Mouse (Mus musculus): ENCODE data around the gene Mroh9. TPM values are rescaled to one million over a fixed set of nuclear protein-coding genes. Genes with fewer than 3 reads are reported as not detected.

The Mroh9 gene
- polyA plus RNA-seq, 1 experiment from 2014 or later: not detected

DNA sequence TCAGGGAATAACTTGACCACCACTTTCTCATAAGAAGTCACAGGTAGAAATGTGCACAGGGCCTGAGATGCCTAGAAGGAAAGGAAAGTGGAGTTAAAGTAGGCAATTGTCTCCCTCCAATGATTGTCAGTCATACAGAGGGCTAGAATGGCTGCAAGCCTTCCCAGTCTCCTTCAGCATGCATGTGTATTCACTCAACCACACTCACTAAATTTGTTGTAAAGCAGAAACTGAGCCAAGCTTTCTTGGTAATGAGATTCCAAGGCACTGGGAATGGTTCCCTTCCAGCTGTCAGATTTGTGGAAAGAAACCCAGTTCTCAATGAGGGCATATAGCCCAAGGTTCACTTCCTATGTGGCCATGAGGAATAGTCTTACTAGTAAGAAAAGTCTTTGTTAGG, 29.8 kb downstream of the Mroh9 start:
- DNase-seq (ENCODE audit: low spot score): no peak

DNA sequence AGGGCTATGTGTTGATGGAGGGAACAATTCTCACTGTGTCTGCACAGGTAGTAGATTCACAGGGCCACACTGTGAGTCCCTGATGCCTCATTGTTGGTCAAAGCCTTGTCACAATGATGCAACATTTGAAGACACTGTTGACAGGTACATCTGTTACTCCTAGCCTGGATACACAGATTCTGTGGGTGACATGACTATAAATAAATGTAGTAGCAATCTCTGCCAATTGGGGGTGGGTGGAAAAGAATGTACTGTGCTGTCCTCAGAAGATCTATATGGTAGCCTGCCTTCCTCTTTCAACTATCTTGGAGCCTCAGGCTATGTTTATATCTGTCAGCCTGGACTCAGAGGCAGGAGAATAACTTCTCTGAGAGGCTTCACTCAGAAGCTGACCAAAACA, 62.4 kb downstream of the Mroh9 start:
- no peaks in the 10 kb centered on the region for H3K36me3 ChIP-seq
- H3K9me3 ChIP-seq (replicated peaks): no peaks in the 10 kb centered on the region
- no peaks in the 10 kb centered on the region for H3K4me1 ChIP-seq
- no peaks in the 10 kb centered on the region for H3K27me3 ChIP-seq (ENCODE audit: low read depth, poor library complexity, severe bottlenecking)
- no peak overlapping the region for H3K27ac ChIP-seq
- no peak for DNase-seq (ENCODE audit: low spot score)
- H3K4me3 ChIP-seq: no peak overlapping the region

More for the DNA sequence above, 29.8 kb downstream of the Mroh9 start:
- H3K4me1 ChIP-seq: peaks cover 5% of the 10 kb centered on the region; the same call in 1 of the 2 replicates
- H3K27ac ChIP-seq: no peak overlapping the region
- H3K27me3 ChIP-seq (ENCODE audit: low read depth, poor library complexity, severe bottlenecking): no peaks in the 10 kb centered on the region
- H3K9me3 ChIP-seq (replicated peaks): no peaks in the 10 kb centered on the region
- H3K36me3 ChIP-seq: no peaks in the 10 kb centered on the region
- H3K4me3 ChIP-seq: no peak overlapping the region

DNA sequence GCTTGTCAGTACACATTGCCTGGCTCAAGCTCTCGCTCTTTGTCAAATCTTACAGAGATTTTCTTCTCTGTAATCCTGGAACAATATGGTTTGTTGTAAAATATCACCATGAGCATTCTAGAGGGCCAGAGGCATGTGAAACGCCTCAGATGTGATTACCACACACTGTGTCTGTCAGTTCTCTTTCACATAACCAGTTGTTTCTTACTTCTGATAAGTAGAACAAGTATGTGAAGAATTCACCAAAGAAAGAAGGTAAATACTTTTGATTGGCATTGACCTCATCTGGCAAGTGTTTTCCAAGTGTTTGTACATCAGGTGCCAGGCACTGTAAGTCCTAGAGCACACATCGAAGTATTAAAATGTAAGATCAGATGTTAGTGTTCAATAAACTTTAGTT, 76.2 kb downstream of the Mroh9 start:
- Histone ChIP-seq H3K9me3 (replicated peaks) (no peaks in the 10 kb centered on the region), H3K27me3 (ENCODE audit: low read depth, poor library complexity, severe bottlenecking) (no peaks in the 10 kb centered on the region), H3K36me3 (no peaks in the 10 kb centered on the region), H3K4me1 (no peaks in the 10 kb centered on the region), H3K4me3 (no peak overlapping the region), H3K27ac (no peak overlapping the region)
- no peak for DNase-seq (ENCODE audit: low spot score)
- WGBS: 81% methylated on average over 3 of the region's 3 CpGs

DNA sequence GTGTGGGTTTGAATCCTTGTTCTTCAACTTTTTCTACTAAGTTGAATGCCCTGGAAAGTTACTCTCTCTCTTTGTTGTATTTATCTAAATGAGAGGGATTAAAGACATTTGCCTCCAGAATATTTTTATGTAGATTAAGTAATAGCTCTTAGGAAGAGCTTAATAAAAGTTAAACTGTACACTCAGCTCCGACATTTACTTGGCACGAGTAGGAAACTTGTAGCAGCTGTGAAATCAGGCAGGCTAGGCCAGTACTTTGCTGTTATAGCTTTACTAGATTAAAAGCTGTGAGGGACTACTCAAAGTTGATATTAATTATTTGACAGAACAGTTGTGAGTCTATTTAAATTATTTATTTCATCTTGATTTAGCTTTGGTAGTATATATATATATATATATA, 82.0 kb downstream of the Mroh9 start:
- DNase-seq (ENCODE audit: low spot score): no peak
- WGBS: 93% methylated on average over 2 of the region's 2 CpGs

DNA sequence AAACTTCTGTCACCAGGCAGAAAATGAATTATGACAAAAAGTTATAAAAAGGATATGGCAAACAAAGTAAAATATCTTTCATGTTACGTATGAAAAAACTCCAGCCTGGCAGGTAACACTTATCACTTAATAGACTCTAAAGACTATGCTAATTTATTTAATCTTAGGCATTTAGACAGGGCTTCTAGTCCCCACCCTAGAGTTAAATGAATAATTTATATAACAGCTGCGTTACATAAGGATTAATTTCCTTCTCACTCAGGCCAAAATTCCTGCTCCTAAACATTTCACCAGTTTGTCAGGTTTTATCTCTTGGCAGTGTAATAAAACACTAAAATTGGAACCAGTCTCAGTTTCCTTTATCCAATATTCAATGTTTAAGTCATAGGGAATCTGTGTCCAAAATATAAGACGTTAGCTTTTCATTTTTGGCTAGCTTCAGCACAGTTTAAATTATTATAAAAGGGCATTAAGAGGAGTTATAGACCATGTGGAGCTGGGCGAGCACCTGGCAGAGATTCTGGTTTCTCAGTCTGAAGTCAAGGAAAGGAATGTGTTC, 84.1 kb downstream of the Mroh9 start:
- Histone ChIP-seq H3K36me3 (no peaks in the 10 kb centered on the region), H3K4me3 (no peak overlapping the region), H3K27me3 (ENCODE audit: low read depth, poor library complexity, severe bottlenecking) (no peaks in the 10 kb centered on the region), H3K27ac (no peak overlapping the region), H3K4me1 (no peaks in the 10 kb centered on the region), H3K9me3 (replicated peaks) (no peaks in the 10 kb centered on the region)
- no peak for DNase-seq (ENCODE audit: low spot score)
- WGBS: 82% methylated on average over 4 of the region's 4 CpGs

More for the DNA sequence above, 82.0 kb downstream of the Mroh9 start:
- Histone ChIP-seq H3K4me3 (no peak overlapping the region), H3K4me1 (no peaks in the 10 kb centered on the region), H3K9me3 (replicated peaks) (no peaks in the 10 kb centered on the region), H3K27me3 (ENCODE audit: low read depth, poor library complexity, severe bottlenecking) (no peaks in the 10 kb centered on the region), H3K27ac (no peak overlapping the region), H3K36me3 (no peaks in the 10 kb centered on the region)

DNA sequence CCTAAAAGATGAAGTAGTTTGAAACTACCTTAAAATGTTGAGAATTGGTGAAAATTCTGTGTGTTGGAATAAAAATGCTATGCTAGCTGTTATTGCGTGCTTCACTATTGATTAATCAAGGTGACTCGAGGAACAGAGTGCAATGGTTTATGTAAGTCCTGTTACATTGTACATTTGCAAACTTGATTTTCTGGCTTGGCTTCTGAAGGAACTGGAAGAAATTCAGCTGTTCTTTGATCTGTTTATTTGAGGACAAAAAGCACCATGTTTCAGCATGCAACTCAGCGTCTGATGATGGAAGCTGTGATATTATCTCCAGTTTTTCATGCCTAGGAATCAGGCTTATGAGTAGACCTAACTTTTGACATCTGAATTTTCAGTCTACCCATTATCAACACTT, 97.9 kb downstream of the Mroh9 start:
- DNase-seq (ENCODE audit: low spot score): no peak
- Histone ChIP-seq H3K36me3 (no peaks in the 10 kb centered on the region), H3K27me3 (ENCODE audit: low read depth, poor library complexity, severe bottlenecking) (no peaks in the 10 kb centered on the region), H3K9me3 (replicated peaks) (no peaks in the 10 kb centered on the region), H3K4me3 (no peak overlapping the region), H3K27ac (no peak overlapping the region), H3K4me1 (no peaks in the 10 kb centered on the region)
- 94% methylated on average over 3 of the region's 3 CpGs for WGBS

DNA sequence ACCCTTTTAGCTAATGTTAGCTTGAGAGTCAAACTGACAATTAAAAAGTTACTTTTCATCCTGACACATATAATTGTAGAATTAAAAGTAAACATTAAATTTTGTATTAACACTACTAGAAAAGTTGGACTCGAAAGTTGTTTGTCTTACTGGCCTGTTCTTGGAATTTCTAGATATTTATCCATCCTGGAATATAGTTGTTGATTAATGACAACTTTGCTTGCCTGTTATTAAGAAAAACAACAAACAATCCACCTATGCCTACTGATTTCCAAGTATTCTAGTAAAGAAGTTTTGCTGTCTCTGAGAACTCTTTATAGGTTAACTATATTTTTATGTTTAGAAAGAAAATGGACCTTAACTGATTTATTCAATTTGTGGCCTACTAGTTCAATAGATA, 98.7 kb downstream of the Mroh9 start:
- no peaks in the 10 kb centered on the region for H3K9me3 ChIP-seq (replicated peaks)
- H3K36me3 ChIP-seq: no peaks in the 10 kb centered on the region
- H3K27ac ChIP-seq: no peak overlapping the region
- H3K27me3 ChIP-seq (ENCODE audit: low read depth, poor library complexity, severe bottlenecking): no peaks in the 10 kb centered on the region
- WGBS: 89% methylated on average over 1 of the region's 1 CpGs
- no peak overlapping the region for H3K4me3 ChIP-seq
- no peak for DNase-seq (ENCODE audit: low spot score)
- H3K4me1 ChIP-seq: no peaks in the 10 kb centered on the region

DNA sequence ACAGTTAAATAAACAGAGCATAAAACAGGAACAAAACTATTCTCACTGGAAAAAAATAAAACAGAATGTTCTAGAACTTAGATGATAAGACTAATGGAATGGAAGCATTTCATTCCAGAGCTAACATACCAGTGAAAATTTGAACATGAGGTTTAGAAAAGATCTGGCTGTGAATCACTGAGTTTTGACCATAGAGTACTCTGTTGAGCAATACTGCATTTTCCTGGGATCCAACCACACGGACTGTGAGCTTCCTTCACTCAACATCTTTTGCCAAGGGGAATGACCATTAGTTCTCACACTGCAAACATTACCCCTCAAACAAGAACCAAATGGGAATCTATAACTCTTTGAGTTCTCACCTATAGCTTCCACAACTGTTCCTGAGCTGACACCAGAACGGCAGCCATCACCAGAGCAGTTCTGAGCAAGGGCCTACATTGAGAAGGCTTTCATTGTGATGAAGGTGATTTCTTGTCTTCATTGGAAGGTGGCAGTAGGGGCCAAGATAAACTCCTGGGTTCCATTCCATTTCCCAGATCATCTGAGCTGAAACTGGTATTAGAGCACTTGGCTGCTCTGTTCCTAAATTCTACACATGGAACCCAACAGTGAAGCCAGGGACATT, 99.2 kb downstream of the Mroh9 start:
- 88% methylated on average over 2 of the region's 2 CpGs for WGBS
- DNase-seq (ENCODE audit: low spot score): no peak
- Histone ChIP-seq H3K27ac (no peak overlapping the region), H3K4me3 (no peak overlapping the region), H3K36me3 (no peaks in the 10 kb centered on the region), H3K4me1 (no peaks in the 10 kb centered on the region), H3K9me3 (replicated peaks) (no peaks in the 10 kb centered on the region), H3K27me3 (ENCODE audit: low read depth, poor library complexity, severe bottlenecking) (no peaks in the 10 kb centered on the region)

DNA sequence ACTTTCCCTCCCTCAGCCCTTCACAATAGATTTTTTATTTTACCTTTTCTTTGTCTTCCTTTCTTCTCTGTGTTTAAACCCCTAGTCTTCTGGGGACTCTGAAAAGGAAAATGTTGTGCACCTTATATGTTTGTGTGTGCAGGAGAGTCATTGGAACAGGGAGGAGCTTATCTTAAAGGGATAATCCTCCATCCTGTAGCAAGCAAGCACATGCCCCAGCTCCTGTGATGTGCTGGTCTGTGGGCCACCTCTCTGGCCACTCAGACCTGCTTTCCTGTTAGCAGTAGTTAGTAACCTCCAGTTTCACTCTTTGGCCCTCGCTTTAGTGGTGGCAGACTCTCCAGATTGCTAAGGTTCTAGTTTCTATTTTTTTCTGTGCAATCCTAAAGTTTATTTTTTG, 101.0 kb downstream of the Mroh9 start, which contains the start of gene Fmo3:
Gene Fmo3, minus strand, starts transcription at position 101 of the 400 bp plus-strand sequence.
- H3K9me3 ChIP-seq (replicated peaks): no peaks in the 10 kb centered on the region
- H3K4me3 ChIP-seq: no peak within 1 kb of the TSS
- no peaks in the 10 kb centered on the region for H3K4me1 ChIP-seq
- no peaks in the 10 kb centered on the region for H3K36me3 ChIP-seq
- no peaks in the 10 kb centered on the region for H3K27me3 ChIP-seq (ENCODE audit: low read depth, poor library complexity, severe bottlenecking)
- no peak within 1 kb of the TSS for H3K27ac ChIP-seq
- DNase-seq (ENCODE audit: low spot score): no peak
- 76% methylated on average over 1 of the region's 1 CpGs for WGBS

Other genes starting within 250 kb of the Mroh9 start
- gene Fmo1, start 219.1 kb downstream of the Mroh9 start, polyA plus RNA-seq (2016; fragmentation: Nextera tagmentation; extraction: Ambion mirVana): 1.6 and 2.1 TPM in 2 replicates
- gene Fmo2, start 186.9 kb downstream of the Mroh9 start, polyA plus RNA-seq (2016; fragmentation: Nextera tagmentation; extraction: Ambion mirVana): 0.08 TPM in 1 of 2 replicates, not detected in the other
- gene Fmo6, start 148.2 kb downstream of the Mroh9 start, polyA plus RNA-seq (2016; fragmentation: Nextera tagmentation; extraction: Ambion mirVana): not detected in 2 replicates
- gene Fmo3, start 101.1 kb downstream of the Mroh9 start, polyA plus RNA-seq (2016; fragmentation: Nextera tagmentation; extraction: Ambion mirVana): not detected in 2 replicates
- gene Prrx1, start 228.0 kb upstream of the Mroh9 start, polyA plus RNA-seq (2016; fragmentation: Nextera tagmentation; extraction: Ambion mirVana): 169 and 219 TPM in 2 replicates